In genomic region chr2:32668176-32668575, GRCm38 (mm10) we compare ENCODE assay signal across 12 mouse cellular contexts. TPM values are rescaled to one million over a fixed set of nuclear protein-coding genes. Genes with fewer than 3 reads are reported as not detected.
DNase-seq lines count a peak whose midpoint lies in the region; ATAC-seq and TF ChIP-seq lines count a peak whose summit lies in the region.
"Had no signal": no experiment of that assay in that cellular context is flagged by ENCODE, and none has a peak within 500 bp of the region (broad histone marks: within the 10 kb centered on the region; RNA-seq: fewer than 3 reads in every experiment).

No protein-coding gene starts in this region.

- no peak for TF ChIP-seq CTCF in lung, postnatal 0 days (IDR thresholded peaks at IDR 0.05)
- no peak for TF ChIP-seq CTCF in cerebellum, adult 2 months (IDR thresholded peaks at IDR 0.05; ENCODE audit: borderline replicate concordance, insufficient read depth, low read depth, low read length)

- WGBS in heart, embryonic 15.5 days, result 81% methylated on average over 7 of the region's 7 CpGs
- 84% methylated on average over 7 of the region's 7 CpGs for WGBS in lung, embryonic 15.5 days
- 86% methylated on average over 7 of the region's 7 CpGs for WGBS in lung, postnatal 0 days
- WGBS in intestine, embryonic 16.5 days, result 89% methylated on average over 7 of the region's 7 CpGs
- WGBS in cerebellum, adult 2 months, result 43% methylated on average over 7 of the region's 7 CpGs

- no peak for DNase-seq in heart, adult 11 months
- no peak for DNase-seq in lung, postnatal 0 days (ENCODE audit: low spot score)
- peak; percentile 26 for DNase-seq in retina, embryonic 14.5 days (ENCODE audit: low spot score)
- DNase-seq in cerebellum, adult 2 months, result no peak
- DNase-seq: gastrocnemius, postnatal 14 days; kidney, adult 18-20 months; layer of hippocampus, adult 9-11 months had no signal

- no peaks in the 10 kb centered on the region for H3K9me3 ChIP-seq in heart, embryonic 15.5 days (replicated peaks)
- H3K9me3 ChIP-seq in lung, embryonic 15.5 days, result no peaks in the 10 kb centered on the region
- no peaks in the 10 kb centered on the region for H3K9me3 ChIP-seq in lung, postnatal 0 days (ENCODE audit: low read length)
- no peaks in the 10 kb centered on the region for H3K9me3 ChIP-seq in intestine, embryonic 16.5 days (ENCODE audit: control insufficient read depth, low read length)
- H3K9me3 ChIP-seq: limb, embryonic 12.5 days had no signal

- no peak overlapping the region for H3K4me3 ChIP-seq in heart, embryonic 15.5 days
- H3K4me3 ChIP-seq in lung, embryonic 15.5 days, result no peak overlapping the region
- H3K4me3 ChIP-seq in lung, postnatal 0 days (ENCODE audit: low read depth, low read length), result no peak overlapping the region
- H3K4me3 ChIP-seq in intestine, embryonic 16.5 days (ENCODE audit: low read length), result no peak overlapping the region
- H3K4me3 ChIP-seq in cerebellum, adult 2 months (replicated peaks; ENCODE audit: insufficient read depth, low read depth, low read length), result no peak overlapping the region
- H3K4me3 ChIP-seq: erythroblast, embryonic 14.5 days; limb, embryonic 12.5 days had no signal

- peak overlapping the region; percentile 63 for H3K27ac ChIP-seq in heart, embryonic 15.5 days
- H3K27ac ChIP-seq in lung, embryonic 15.5 days, result peak overlapping the region; percentile 21; the same call in 1 of the 2 replicates
- no peak overlapping the region for H3K27ac ChIP-seq in lung, postnatal 0 days (ENCODE audit: low read length)
- H3K27ac ChIP-seq in intestine, embryonic 16.5 days (ENCODE audit: low read length), result peak overlapping the region; percentile 63
- no peak overlapping the region for H3K27ac ChIP-seq in cerebellum, adult 2 months (ENCODE audit: insufficient read depth, low read length)

- no peak overlapping the region for H3K4me2 ChIP-seq in heart, embryonic 15.5 days
- no peak overlapping the region for H3K4me2 ChIP-seq in lung, embryonic 15.5 days
- no peak overlapping the region for H3K4me2 ChIP-seq in lung, postnatal 0 days (replicated peaks; ENCODE audit: low read depth, low read length)
- no peak overlapping the region for H3K4me2 ChIP-seq in intestine, embryonic 16.5 days (ENCODE audit: low read depth, low read length)
- H3K4me2 ChIP-seq: limb, embryonic 12.5 days had no signal

- no peaks in the 10 kb centered on the region for H3K27me3 ChIP-seq in heart, embryonic 15.5 days
- H3K27me3 ChIP-seq in lung, embryonic 15.5 days, result no peaks in the 10 kb centered on the region
- H3K27me3 ChIP-seq in lung, postnatal 0 days (replicated peaks; ENCODE audit: insufficient read depth, low read length), result no peaks in the 10 kb centered on the region
- no peaks in the 10 kb centered on the region for H3K27me3 ChIP-seq in intestine, embryonic 16.5 days (replicated peaks; ENCODE audit: control insufficient read depth, insufficient read depth, low read length)
- H3K27me3 ChIP-seq in cerebellum, adult 2 months (ENCODE audit: control insufficient read depth, insufficient read depth, low read length), result no peaks in the 10 kb centered on the region
- H3K27me3 ChIP-seq: limb, embryonic 12.5 days had no signal

- TF ChIP-seq EP300 in lung, postnatal 0 days (IDR thresholded peaks at IDR 0.05), result no peak

- no peak for ATAC-seq in heart, embryonic 15.5 days (replicated peaks; ENCODE audit: insufficient number of reproducible peaks, insufficient read depth, low FRiP score, low read depth)
- ATAC-seq in lung, embryonic 15.5 days (ENCODE audit: borderline replicate concordance, extremely low read depth, low FRiP score, low TSS enrichment), result no peak
- no peak for ATAC-seq in lung, postnatal 0 days
- no peak for ATAC-seq in intestine, embryonic 16.5 days

- TF ChIP-seq POLR2A in cerebellum, adult 2 months (IDR thresholded peaks at IDR 0.05; ENCODE audit: borderline replicate concordance, insufficient read depth, low read length), result no peak

- H3K36me3 ChIP-seq in heart, embryonic 15.5 days, result peaks cover 23% of the 10 kb centered on the region; the same call in 1 of the 2 replicates
- H3K36me3 ChIP-seq in lung, embryonic 15.5 days, result peaks cover 35% of the 10 kb centered on the region
- peaks cover 10% of the 10 kb centered on the region; the same call in 1 of the 2 replicates for H3K36me3 ChIP-seq in lung, postnatal 0 days (ENCODE audit: insufficient read depth, low read length)
- no peaks in the 10 kb centered on the region for H3K36me3 ChIP-seq in intestine, embryonic 16.5 days (ENCODE audit: control insufficient read depth, insufficient read depth, low read length)
- H3K36me3 ChIP-seq: limb, embryonic 12.5 days had no signal

- peaks cover 33% of the 10 kb centered on the region for H3K4me1 ChIP-seq in heart, embryonic 15.5 days (replicated peaks)
- H3K4me1 ChIP-seq in lung, embryonic 15.5 days, result peaks cover under 1% of the 10 kb centered on the region; the same call in 1 of the 2 replicates
- H3K4me1 ChIP-seq in lung, postnatal 0 days (ENCODE audit: insufficient read depth, low read depth, low read length), result no peaks in the 10 kb centered on the region
- peaks cover 15% of the 10 kb centered on the region; the same call in 1 of the 2 replicates for H3K4me1 ChIP-seq in intestine, embryonic 16.5 days (ENCODE audit: control insufficient read depth, insufficient read depth, low read length)
- no peaks in the 10 kb centered on the region for H3K4me1 ChIP-seq in cerebellum, adult 2 months (ENCODE audit: control insufficient read depth, insufficient read depth, low read length)
- H3K4me1 ChIP-seq: limb, embryonic 12.5 days had no signal

- no peak overlapping the region for H3K9ac ChIP-seq in heart, embryonic 15.5 days
- H3K9ac ChIP-seq in lung, embryonic 15.5 days, result no peak overlapping the region
- no peak overlapping the region for H3K9ac ChIP-seq in lung, postnatal 0 days (replicated peaks; ENCODE audit: low read depth)
- no peak overlapping the region for H3K9ac ChIP-seq in intestine, embryonic 16.5 days (ENCODE audit: low read depth, low read length)
- H3K9ac ChIP-seq: limb, embryonic 12.5 days had no signal

RNA-seq across cellular contexts. Expression of gene Eng, which starts 21.8 kb away (rescaled TPM):
- polyA plus RNA-seq in heart, embryonic 15.5 days (2015; fragmentation: Nextera tagmentation; extraction: Ambion mirVana), result 144 and 163 TPM in 2 replicates
- 102 and 107 TPM in 2 replicates for polyA plus RNA-seq in lung, embryonic 15.5 days (2015; fragmentation: Nextera tagmentation; extraction: Ambion mirVana)
- 118 and 130 TPM in 2 replicates for polyA plus RNA-seq in lung, postnatal 0 days (2015; fragmentation: Nextera tagmentation; extraction: Ambion mirVana)
- 66.8 and 70.3 TPM in 2 replicates for polyA plus RNA-seq in intestine, embryonic 16.5 days (2015; fragmentation: Nextera tagmentation; extraction: Ambion mirVana)
- 28.0 and 31.6 TPM in 2 replicates for polyA plus RNA-seq in cerebellum, adult 2 months (2012; rRNA removed)

RNA-seq across cellular contexts. Expression of gene Fpgs, which starts 35.8 kb away (rescaled TPM):
- 13.8 and 19.7 TPM in 2 replicates for polyA plus RNA-seq in heart, embryonic 15.5 days (2015; fragmentation: Nextera tagmentation; extraction: Ambion mirVana)
- 27.9 and 28.6 TPM in 2 replicates for polyA plus RNA-seq in lung, embryonic 15.5 days (2015; fragmentation: Nextera tagmentation; extraction: Ambion mirVana)
- polyA plus RNA-seq in lung, postnatal 0 days (2015; fragmentation: Nextera tagmentation; extraction: Ambion mirVana), result 12.6 and 15.6 TPM in 2 replicates
- 29.8 and 32.0 TPM in 2 replicates for polyA plus RNA-seq in intestine, embryonic 16.5 days (2015; fragmentation: Nextera tagmentation; extraction: Ambion mirVana)
- 19.2 and 19.7 TPM in 2 replicates for polyA plus RNA-seq in cerebellum, adult 2 months (2012; rRNA removed)

RNA-seq across cellular contexts. Expression of gene Cdk9, which starts 44.7 kb away (rescaled TPM):
- 45.5 and 66.6 TPM in 2 replicates for polyA plus RNA-seq in heart, embryonic 15.5 days (2015; fragmentation: Nextera tagmentation; extraction: Ambion mirVana)
- 89.6 and 98.7 TPM in 2 replicates for polyA plus RNA-seq in lung, embryonic 15.5 days (2015; fragmentation: Nextera tagmentation; extraction: Ambion mirVana)
- 62.8 and 68.7 TPM in 2 replicates for polyA plus RNA-seq in lung, postnatal 0 days (2015; fragmentation: Nextera tagmentation; extraction: Ambion mirVana)
- polyA plus RNA-seq in intestine, embryonic 16.5 days (2015; fragmentation: Nextera tagmentation; extraction: Ambion mirVana), result 83.4 and 86.0 TPM in 2 replicates
- polyA plus RNA-seq in cerebellum, adult 2 months (2012; rRNA removed), result 170 and 186 TPM in 2 replicates

RNA-seq across cellular contexts. Expression of gene Ak1, which starts 46.6 kb away (rescaled TPM):
- polyA plus RNA-seq in heart, embryonic 15.5 days (2015; fragmentation: Nextera tagmentation; extraction: Ambion mirVana), result 360 and 390 TPM in 2 replicates
- polyA plus RNA-seq in lung, embryonic 15.5 days (2015; fragmentation: Nextera tagmentation; extraction: Ambion mirVana), result 53.6 and 60.6 TPM in 2 replicates
- polyA plus RNA-seq in lung, postnatal 0 days (2015; fragmentation: Nextera tagmentation; extraction: Ambion mirVana), result 31.7 and 36.3 TPM in 2 replicates
- 15.3 and 18.6 TPM in 2 replicates for polyA plus RNA-seq in intestine, embryonic 16.5 days (2015; fragmentation: Nextera tagmentation; extraction: Ambion mirVana)
- 127 and 132 TPM in 2 replicates for polyA plus RNA-seq in cerebellum, adult 2 months (2012; rRNA removed)

RNA-seq across cellular contexts. Expression of gene Sh2d3c, which starts 52.7 kb away (rescaled TPM):
- 25.7 and 33.4 TPM in 2 replicates for polyA plus RNA-seq in heart, embryonic 15.5 days (2015; fragmentation: Nextera tagmentation; extraction: Ambion mirVana)
- polyA plus RNA-seq in lung, embryonic 15.5 days (2015; fragmentation: Nextera tagmentation; extraction: Ambion mirVana), result 40.5 and 41.4 TPM in 2 replicates
- 51.8 and 53.5 TPM in 2 replicates for polyA plus RNA-seq in lung, postnatal 0 days (2015; fragmentation: Nextera tagmentation; extraction: Ambion mirVana)
- 26.1 and 26.5 TPM in 2 replicates for polyA plus RNA-seq in intestine, embryonic 16.5 days (2015; fragmentation: Nextera tagmentation; extraction: Ambion mirVana)
- 47.0 and 53.2 TPM in 2 replicates for polyA plus RNA-seq in cerebellum, adult 2 months (2012; rRNA removed)

Comparison
In these comparisons a context has a peak if more than half of its experiments do, and no peak if none do; other contexts are left out.
1. H3K27ac ChIP-seq: peak in heart, embryonic 15.5 days (single experiment), lung, embryonic 15.5 days (single experiment) and intestine, embryonic 16.5 days (single experiment); none in lung, postnatal 0 days (single experiment) and cerebellum, adult 2 months (single experiment).